ENCODE assay signal across 21 mouse cellular contexts in the genomic region with DNA sequence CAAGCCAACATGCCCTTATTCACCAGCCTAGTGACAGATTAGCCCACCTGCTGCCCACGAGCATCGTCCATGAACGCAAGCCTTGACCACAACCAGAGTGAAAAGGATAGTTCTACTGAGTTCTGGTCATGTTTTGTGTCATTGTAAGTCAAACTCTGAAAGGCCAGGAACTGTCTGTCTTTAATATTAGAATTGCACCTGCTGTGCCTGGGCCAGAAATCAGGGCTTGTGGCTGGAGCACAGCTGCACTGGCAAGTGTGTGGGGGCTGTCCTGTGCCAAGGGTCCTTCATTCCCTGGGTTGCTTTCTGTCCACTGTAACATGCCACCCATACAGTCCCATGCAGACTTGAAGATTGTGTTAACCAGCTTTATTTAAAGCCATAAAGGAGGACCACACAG.
DNase-seq lines count a peak whose midpoint lies in the region; TF ChIP-seq lines count a peak whose summit lies in the region.
"Had no signal": no experiment of that assay in that cellular context is flagged by ENCODE, and none has a peak within 500 bp of the region (broad histone marks: within the 10 kb centered on the region; RNA-seq: fewer than 3 reads in every experiment).

No protein-coding gene starts in this region.

- H3K27me3 ChIP-seq in heart, adult 2 months (ENCODE audit: control insufficient read depth, insufficient read depth, low read length): no peaks in the 10 kb centered on the region
- H3K27me3 ChIP-seq in CH12.LX (replicated peaks) (no peaks in the 10 kb centered on the region), myocyte (ENCODE audit: control insufficient read depth, insufficient read depth, insufficient read length) (no peaks in the 10 kb centered on the region)
- H3K27me3 ChIP-seq: Patski had no signal

- 0 out of 2 replicates have a peak, but pooled peaks cover 1% of the 10 kb centered on the region for H3K79me2 ChIP-seq in heart, adult 2 months (replicated peaks; ENCODE audit: control insufficient read depth, insufficient read depth, low read length)
- H3K79me2 ChIP-seq in CH12.LX (replicated peaks; ENCODE audit: control insufficient read depth, extremely low read depth, insufficient read depth, poor library complexity, severe bottlenecking) (no peaks in the 10 kb centered on the region), myocyte (ENCODE audit: control insufficient read depth, insufficient read depth) (peaks cover 5% of the 10 kb centered on the region)

- peak; percentile 57 for DNase-seq in heart, adult 11 months
- DNase-seq in heart, adult 2 months: no peak
- DNase-seq in A20 (ENCODE audit: low read depth, low spot score) (peak; percentile 25), CH12.LX (ENCODE audit: extremely low read depth) (no peak)
- no peak for DNase-seq in right cerebral cortex, postnatal 14 days
- DNase-seq in layer of hippocampus, postnatal 10 days (ENCODE audit: low spot score in 2 of 2): no peak
- no peak for DNase-seq in spleen, postnatal 10 days (ENCODE audit: low spot score in 2 of 2)
- DNase-seq: adrenal gland, adult 2 months; adrenal gland, adult 8-10 months; adrenal gland, postnatal 10 days; adrenal gland, postnatal 14 days; adrenal gland, postnatal 25 days; adrenal gland, postnatal 36 days; B cell, adult 2 months; cerebellum, adult 11 months; cerebellum, adult 11-12 months; cerebellum, adult 18-20 months; cerebellum, adult 2 months had no signal

- H3K4me1 ChIP-seq in heart, adult 2 months (ENCODE audit: control insufficient read depth, insufficient read depth, low read length): peaks cover 2% of the 10 kb centered on the region
- peaks cover 0 to 29% of the 10 kb centered on the region in 2 experiments; a peak in 2 of 4 replicates for H3K4me1 ChIP-seq in CH12.LX (ENCODE audit: control insufficient read depth in 1 of 2, insufficient read depth in 2 of 2)

- TF ChIP-seq RAD21 in CH12.LX (IDR thresholded peaks at IDR 0.05; ENCODE audit: low read depth, low read length): no peak

- dilution Hi-C loops in CH12.LX (cut with MboI; ENCODE audit: extremely low pct_ligation_motif_present, extremely low pct_unique_long_range_greater_than_20kb, low sequenced_read_pairs): no loop called here

- no peak overlapping the region for H3ac ChIP-seq in myocyte (ENCODE audit: control insufficient read depth, insufficient read length)

- H3K27ac ChIP-seq in heart, adult 2 months: no peak overlapping the region
- no peak overlapping the region for H3K27ac ChIP-seq in CH12.LX (ENCODE audit: insufficient read depth, low read depth)

- no peaks in the 10 kb centered on the region for H3K36me3 ChIP-seq in heart, adult 2 months (ENCODE audit: control insufficient read depth, insufficient read depth, low read length)
- H3K36me3 ChIP-seq in CH12.LX (replicated peaks in 1 of 2; ENCODE audit: control insufficient read depth in 1 of 2, insufficient read depth in 1 of 2, low read length in 1 of 2) (peaks cover 0 to 24% of the 10 kb centered on the region in 2 experiments), myocyte (ENCODE audit: control insufficient read depth, insufficient read depth) (no peaks in the 10 kb centered on the region)

- no peak overlapping the region for H3K9ac ChIP-seq in heart, adult 2 months (ENCODE audit: low read depth, low read length)
- no peak overlapping the region for H3K9ac ChIP-seq in CH12.LX (ENCODE audit: insufficient read depth, low read depth)

- H3K4me3 ChIP-seq in heart, adult 2 months: no peak overlapping the region
- no peak overlapping the region for H3K4me3 ChIP-seq in CH12.LX (replicated peaks in 1 of 3; ENCODE audit: low read depth in 2 of 3, low read length in 2 of 3, poor library complexity in 1 of 3)
- no peak overlapping the region for H3K4me3 ChIP-seq in myocyte

- no peak for TF ChIP-seq EP300 in heart, adult 2 months (IDR thresholded peaks at IDR 0.05; ENCODE audit: insufficient read depth, low read depth, low read length)
- peak; percentile 50; the same call in 1 of the 2 replicates for TF ChIP-seq EP300 in CH12.LX (IDR thresholded peaks at IDR 0.05; ENCODE audit: low read length)

- no peak overlapping the region for H3K4me2 ChIP-seq in CH12.LX (ENCODE audit: insufficient read depth, low read depth, poor library complexity, severe bottlenecking)
- H3K4me2 ChIP-seq in myocyte (ENCODE audit: low read depth): peak overlapping the region; percentile 3

- TF ChIP-seq CTCF in heart, adult 2 months (IDR thresholded peaks at IDR 0.05): no peak
- no peak for TF ChIP-seq CTCF in CH12.LX (conservative IDR thresholded peaks at IDR 0.05 in 1 of 2, IDR thresholded peaks at IDR 0.05 in 1 of 2; ENCODE audit: low read depth in 2 of 2, low read length in 2 of 2)

- intact Hi-C loops in heart, adult 2 months (cut with DNase I): no loop called here

- WGBS in heart, adult 2 months: 92% methylated on average over 3 of the region's 3 CpGs

- no peak for TF ChIP-seq POLR2A in heart, adult 2 months (IDR thresholded peaks at IDR 0.05; ENCODE audit: insufficient read depth, low read depth, low read length)
- TF ChIP-seq POLR2A in CH12.LX (IDR thresholded peaks at IDR 0.05; ENCODE audit: low read depth, low read length) (no peak), myocyte (IDR thresholded peaks at IDR 0.05; ENCODE audit: insufficient read length, low read depth) (no peak)

- in situ Hi-C loops in CH12.LX (cut with MboI; ENCODE audit: low pct_ligation_motif_present, low pct_unique_long_range_greater_than_20kb, low sequenced_read_pairs): loop anchor here (25.0 kb wide), 1 partner anchor 284 kb away; no protein-coding TSS in a partner anchor

- H3K9me3 ChIP-seq in CH12.LX (replicated peaks; ENCODE audit: low read length): no peaks in the 10 kb centered on the region
- H3K9me3 ChIP-seq: G1E had no signal

TF ChIP-seq in CH12.LX, 34 proteins besides CTCF, POLR2A, EP300 and RAD21:
- TF ChIP-seq NRF1 (IDR thresholded peaks at IDR 0.05; ENCODE audit: low read depth, low read length) (no peak), RCOR1 (conservative IDR thresholded peaks at IDR 0.05; ENCODE audit: low read depth, low read length) (0 out of 2 replicates have a peak, but pooled peaks have one; percentile 33), BHLHE40 (IDR thresholded peaks at IDR 0.05; ENCODE audit: low read depth, low read length) (0 out of 2 replicates have a peak, but pooled peaks have one; percentile 8), TCF12 (IDR thresholded peaks at IDR 0.05; ENCODE audit: low read depth, low read length) (peak; percentile 43; the same call in 1 of the 2 replicates), KAT2A (IDR thresholded peaks at IDR 0.05; ENCODE audit: insufficient replicate concordance, low read length) (no peak), MEF2A (IDR thresholded peaks at IDR 0.05; ENCODE audit: borderline replicate concordance, low read depth, low read length) (0 out of 2 replicates have a peak, but pooled peaks have one; percentile 14), IRF4 (IDR thresholded peaks at IDR 0.05; ENCODE audit: low read depth, low read length) (0 out of 2 replicates have a peak, but pooled peaks have one; percentile 21)

TF ChIP-seq in myocyte, 11 proteins besides CTCF, POLR2A, EP300 and RAD21:
- TF ChIP-seq MAX (IDR thresholded peaks at IDR 0.05; ENCODE audit: low read depth): no peak
- TF ChIP-seq CEBPB (IDR thresholded peaks at IDR 0.05; ENCODE audit: insufficient read depth, poor library complexity, severe bottlenecking): no peak
- TF ChIP-seq POLR2AphosphoS2 (IDR thresholded peaks at IDR 0.05; ENCODE audit: insufficient read length, low read depth): no peak
- no peak for TF ChIP-seq E2F4 (IDR thresholded peaks at IDR 0.05; ENCODE audit: insufficient read depth)
- no peak for TF ChIP-seq SRF (IDR thresholded peaks at IDR 0.05; ENCODE audit: control insufficient read depth, insufficient read length, low read depth)
- TF ChIP-seq MYOD1 (IDR thresholded peaks at IDR 0.05; ENCODE audit: control insufficient read depth in 1 of 3, insufficient read length in 2 of 3, low read depth in 2 of 3): peak; percentile 52 to 94 (median 92)
- TF ChIP-seq MYOG (IDR thresholded peaks at IDR 0.05; ENCODE audit: control insufficient read depth in 1 of 3, insufficient read depth in 1 of 3, insufficient read length in 2 of 3, low read depth in 2 of 3): peak; percentile 90 to 97 (median 95)
- TF ChIP-seq USF1 (IDR thresholded peaks at IDR 0.05; ENCODE audit: low read depth): no peak
- peak; percentile 94 for TF ChIP-seq TCF12 (IDR thresholded peaks at IDR 0.05; ENCODE audit: insufficient read depth, poor library complexity, severe bottlenecking)
- TF ChIP-seq TCF3 (IDR thresholded peaks at IDR 0.05; ENCODE audit: insufficient read length, low read depth): peak; percentile 74
- TF ChIP-seq REST (IDR thresholded peaks at IDR 0.05; ENCODE audit: insufficient read depth, insufficient read length): no peak
TF ChIP-seq in myocyte: peak in this region for 4.

Comparison
In these comparisons a context has a peak if more than half of its experiments do, and no peak if none do; other contexts are left out.
1. DNase-seq: peak in heart, adult 11 months (single experiment) and A20 (single experiment); none in heart, adult 2 months (0 of 2), CH12.LX (single experiment), right cerebral cortex, postnatal 14 days (single experiment), layer of hippocampus, postnatal 10 days (0 of 2) and spleen, postnatal 10 days (0 of 2).